Mouse (Mus musculus) midbrain, embryonic 14.5 days (tissue): ENCODE measurements around the gene Mnat1. TPM values are rescaled to one million over a fixed set of nuclear protein-coding genes. Genes with fewer than 3 reads are reported as not detected.

Experiments used
- ATAC-seq: fragments of 200-750 bp; cut with Nextera tagmentation; 2 replicates; pipeline ENCODE4 v1.8.0; 2017; ENCODE audit warnings: moderate number of reproducible peaks, moderate library complexity; ENCODE audit not compliant: low FRiP score, low TSS enrichment
- DNase-seq: peaks from one replicate; pipeline ENCODE4 v3.0.0-alpha.2; 2015
- H3K27ac ChIP-seq: fragments of 300-500 bp; sonication (generic); replicated peaks from 2 replicates; pipeline ENCODE4 v1.5.1; 2014; ENCODE audit warnings: mild to moderate bottlenecking, low read depth, low read length, moderate library complexity
- H3K27me3 ChIP-seq: fragments of 300-500 bp; sonication (generic); 2 replicates; pipeline ENCODE4 v1.6.1; 2014; ENCODE audit warnings: low read length, control low read depth, mixed read lengths; ENCODE audit not compliant: control insufficient read depth, insufficient read depth
- H3K36me3 ChIP-seq: fragments of 300-500 bp; sonication (generic); 2 replicates; pipeline ENCODE4 v1.6.1; 2014; ENCODE audit warnings: low read length, control low read depth; ENCODE audit not compliant: control insufficient read depth, insufficient read depth
- H3K4me1 ChIP-seq: fragments of 300-500 bp; sonication (generic); 2 replicates; pipeline ENCODE4 v1.6.1; 2014; ENCODE audit warnings: mild to moderate bottlenecking, antibody characterized with exemption, low read length, control low read depth; ENCODE audit not compliant: control insufficient read depth, insufficient read depth
- H3K4me2 ChIP-seq: fragments of 300-500 bp; sonication (generic); 2 replicates; pipeline ENCODE4 v1.6.1; 2014; ENCODE audit warnings: mild to moderate bottlenecking, low read length, moderate library complexity
- H3K4me3 ChIP-seq: fragments of 300-500 bp; sonication (generic); replicated peaks from 2 replicates; pipeline ENCODE4 v1.5.1; 2014; ENCODE audit warnings: low read depth, low read length
- H3K9ac ChIP-seq: fragments of 300-500 bp; sonication (generic); replicated peaks from 2 replicates; pipeline ENCODE4 v1.6.1; 2014; ENCODE audit warnings: mild to moderate bottlenecking, low read length, moderate library complexity
- H3K9me3 ChIP-seq: fragments of 300-500 bp; sonication (generic); 2 replicates; pipeline ENCODE4 v1.6.1; 2016; ENCODE audit warnings: low read length, control low read depth, mixed read lengths; ENCODE audit not compliant: control insufficient read depth
- WGBS: fragments of 180-500 bp; shearing (Covaris S2); extraction: QIAGEN DNeasy Blood & Tissue Kit; methylation state at CpG from one replicate; pipeline ENCODE4 v1.1.7; 2014; 5-methylcytosine and 5-hydroxymethylcytosine counted together
- polyA plus RNA-seq: library from polyadenylated mRNA; unstranded; fragments of >200 nt; fragmentation: Nextera tagmentation; extraction: Ambion mirVana; gene quantifications from 2 replicates; pipeline ENCODE4 v1.2.1, GENCODE M21; 2014

The Mnat1 gene
- polyA plus RNA-seq, 1 experiment from 2014 or later: 20.3 TPM

GRCm38 (mm10) chr12:73207008-73207407, 83.5 kb downstream of the Mnat1 start:
- Histone ChIP-seq H3K4me2 (no peak overlapping the region), H3K27me3 (no peaks in the 10 kb centered on the region), H3K36me3 (no peaks in the 10 kb centered on the region), H3K9me3 (no peaks in the 10 kb centered on the region), H3K4me3 (no peak overlapping the region), H3K9ac (no peak overlapping the region), H3K4me1 (no peaks in the 10 kb centered on the region), H3K27ac (no peak overlapping the region)
- WGBS: 82% methylated on average over 4 of the region's 4 CpGs
- DNase-seq (no peak), ATAC-seq (no peak)

GRCm38 (mm10) chr12:73207461-73207860, 83.9 kb downstream of the Mnat1 start:
- ATAC-seq (no peak), DNase-seq (no peak)
- no peaks in the 10 kb centered on the region for H3K27me3 ChIP-seq
- H3K9ac ChIP-seq: no peak overlapping the region
- WGBS: 70% methylated on average over 1 of the region's 1 CpGs
- H3K27ac ChIP-seq: no peak overlapping the region
- H3K9me3 ChIP-seq: no peaks in the 10 kb centered on the region
- H3K4me2 ChIP-seq: no peak overlapping the region
- H3K4me1 ChIP-seq: no peaks in the 10 kb centered on the region
- no peaks in the 10 kb centered on the region for H3K36me3 ChIP-seq
- H3K4me3 ChIP-seq: no peak overlapping the region

- no peak for ATAC-seq
- no peaks in the 10 kb centered on the region for H3K4me1 ChIP-seq
- no peak overlapping the region for H3K9ac ChIP-seq
- H3K4me3 ChIP-seq: no peak overlapping the region
- H3K27ac ChIP-seq: no peak overlapping the region
- DNase-seq: no peak
- no peak overlapping the region for H3K4me2 ChIP-seq
- no peaks in the 10 kb centered on the region for H3K9me3 ChIP-seq
- no peaks in the 10 kb centered on the region for H3K27me3 ChIP-seq
- H3K36me3 ChIP-seq: no peaks in the 10 kb centered on the region
- WGBS: 91% methylated on average over 4 of the region's 4 CpGs
Observed at GRCm38 (mm10) chr12:73208518-73208917, 85.0 kb downstream of the Mnat1 start.

DNA sequence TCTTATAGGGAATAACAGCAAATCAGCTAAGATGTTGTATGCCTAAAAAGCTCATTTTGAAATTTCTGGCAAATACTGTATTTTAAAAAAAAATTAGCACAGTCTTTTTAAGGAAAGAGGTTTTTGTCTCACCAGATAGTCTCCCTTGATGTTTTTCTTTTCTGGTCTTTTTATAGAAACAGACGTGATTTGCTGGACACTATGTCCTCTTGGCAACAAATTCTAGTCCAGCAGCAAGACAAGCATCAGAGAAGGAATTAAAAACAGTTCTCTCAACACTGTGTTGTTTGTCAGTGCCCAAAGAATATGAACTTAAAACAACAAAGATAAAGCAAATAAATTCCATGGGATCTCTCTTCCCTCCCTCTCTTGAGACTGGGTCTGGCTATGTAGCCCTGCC, 85.6 kb downstream of the Mnat1 start:
- no peak for ATAC-seq
- WGBS: 74% methylated on average over 1 of the region's 1 CpGs
- H3K4me3 ChIP-seq: no peak overlapping the region

GRCm38 (mm10) chr12:73210454-73210853, 86.9 kb downstream of the Mnat1 start:
- H3K27me3 ChIP-seq: no peaks in the 10 kb centered on the region
- WGBS: 90% methylated on average over 3 of the region's 3 CpGs
- H3K4me3 ChIP-seq: no peak overlapping the region
- no peaks in the 10 kb centered on the region for H3K9me3 ChIP-seq
- no peak overlapping the region for H3K27ac ChIP-seq
- H3K4me2 ChIP-seq: no peak overlapping the region
- DNase-seq: no peak
- no peak overlapping the region for H3K9ac ChIP-seq
- ATAC-seq: no peak
- no peaks in the 10 kb centered on the region for H3K4me1 ChIP-seq
- H3K36me3 ChIP-seq: no peaks in the 10 kb centered on the region

More for the DNA sequence above, 85.6 kb downstream of the Mnat1 start:
- no peaks in the 10 kb centered on the region for H3K9me3 ChIP-seq
- no peaks in the 10 kb centered on the region for H3K36me3 ChIP-seq
- no peak overlapping the region for H3K27ac ChIP-seq
- no peaks in the 10 kb centered on the region for H3K4me1 ChIP-seq
- H3K9ac ChIP-seq: no peak overlapping the region
- DNase-seq: no peak
- H3K4me2 ChIP-seq: no peak overlapping the region
- H3K27me3 ChIP-seq: no peaks in the 10 kb centered on the region

GRCm38 (mm10) chr12:73215773-73216172, 92.3 kb downstream of the Mnat1 start:
- no peak overlapping the region for H3K27ac ChIP-seq
- H3K4me1 ChIP-seq: no peaks in the 10 kb centered on the region
- H3K36me3 ChIP-seq: 0 out of 2 replicates have a peak, but pooled peaks cover 8% of the 10 kb centered on the region
- no peak for DNase-seq
- WGBS: 95% methylated on average over 5 of the region's 5 CpGs
- no peak overlapping the region for H3K4me3 ChIP-seq
- H3K9me3 ChIP-seq: no peaks in the 10 kb centered on the region
- no peak overlapping the region for H3K9ac ChIP-seq
- H3K27me3 ChIP-seq: no peaks in the 10 kb centered on the region
- H3K4me2 ChIP-seq: no peak overlapping the region
- no peak for ATAC-seq

GRCm38 (mm10) chr12:73218632-73219031, 95.1 kb downstream of the Mnat1 start:
- DNase-seq (no peak), ATAC-seq (no peak)
- H3K4me2 ChIP-seq: no peak overlapping the region
- WGBS: 86% methylated on average over 5 of the region's 5 CpGs
- no peaks in the 10 kb centered on the region for H3K9me3 ChIP-seq
- no peak overlapping the region for H3K9ac ChIP-seq
- H3K4me3 ChIP-seq: no peak overlapping the region
- no peak overlapping the region for H3K27ac ChIP-seq
- no peaks in the 10 kb centered on the region for H3K4me1 ChIP-seq
- 0 out of 2 replicates have a peak, but pooled peaks cover 8% of the 10 kb centered on the region for H3K36me3 ChIP-seq
- H3K27me3 ChIP-seq: no peaks in the 10 kb centered on the region

DNA sequence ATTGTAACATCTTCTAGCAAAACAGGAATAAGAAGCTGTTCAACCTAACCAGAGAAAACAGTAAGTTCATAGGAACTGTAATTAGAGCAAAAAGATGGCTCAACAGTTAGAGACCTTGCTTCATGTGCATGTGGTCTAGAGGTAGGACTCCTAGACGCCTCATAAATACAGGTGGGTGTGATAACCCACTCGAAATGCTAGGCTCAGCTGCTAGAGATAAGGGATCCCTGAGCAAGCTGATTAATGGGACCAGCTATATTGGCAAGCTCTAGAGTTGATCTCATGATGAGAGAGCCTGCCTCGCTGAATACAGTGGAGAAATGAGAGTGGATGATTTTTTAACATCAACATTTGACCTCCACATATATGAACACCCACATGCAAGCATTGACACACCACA, 97.7 kb downstream of the Mnat1 start:
- H3K9me3 ChIP-seq: no peaks in the 10 kb centered on the region
- WGBS: 91% methylated on average over 3 of the region's 3 CpGs
- H3K4me2 ChIP-seq: no peak overlapping the region
- H3K4me1 ChIP-seq: no peaks in the 10 kb centered on the region
- H3K27ac ChIP-seq: no peak overlapping the region
- no peak overlapping the region for H3K9ac ChIP-seq
- no peak overlapping the region for H3K4me3 ChIP-seq
- DNase-seq (no peak), ATAC-seq (no peak)
- H3K27me3 ChIP-seq: no peaks in the 10 kb centered on the region
- H3K36me3 ChIP-seq: 0 out of 2 replicates have a peak, but pooled peaks cover 8% of the 10 kb centered on the region

GRCm38 (mm10) chr12:73223872-73224271, 100.4 kb downstream of the Mnat1 start:
- no peak overlapping the region for H3K27ac ChIP-seq
- no peaks in the 10 kb centered on the region for H3K4me1 ChIP-seq
- no peaks in the 10 kb centered on the region for H3K9me3 ChIP-seq
- no peak overlapping the region for H3K4me2 ChIP-seq
- no peak for ATAC-seq
- no peak overlapping the region for H3K9ac ChIP-seq
- 0 out of 2 replicates have a peak, but pooled peaks cover 5% of the 10 kb centered on the region for H3K36me3 ChIP-seq
- 63% methylated on average over 6 of the region's 6 CpGs for WGBS
- H3K4me3 ChIP-seq: no peak overlapping the region
- H3K27me3 ChIP-seq: no peaks in the 10 kb centered on the region
- DNase-seq: no peak
